Mouse (Mus musculus) stomach, postnatal 0 days (tissue): ENCODE measurements around the gene Ttll12.

Experiments used
- CTCF ChIP-seq: IDR thresholded peaks from 2 replicates; pipeline ENCODE4 v1.5.1; 2016; ENCODE audit warnings: antibody characterized with exemption, low read depth, mild to moderate bottlenecking, moderate library complexity
- EP300 ChIP-seq: optimal IDR thresholded peaks from 2 replicates; pipeline ENCODE3; 2016; ENCODE audit warnings: antibody characterized with exemption

- TF ChIP-seq CTCF (no peak), EP300 (no peak)
These were observed 1.9 kb upstream of the Ttll12 start for GRCm38 (mm10) chr15:83596833-83597232.
